In genomic region chr2:6334011-6334410, GRCm38 (mm10) we compare ENCODE assay signal across 25 mouse cellular contexts. TPM values are rescaled to one million over a fixed set of nuclear protein-coding genes. Genes with fewer than 3 reads are reported as not detected.
DNase-seq lines count a peak whose midpoint lies in the region; ATAC-seq and TF ChIP-seq lines count a peak whose summit lies in the region.
"Had no signal": no experiment of that assay in that cellular context is flagged by ENCODE, and none has a peak within 500 bp of the region (broad histone marks: within the 10 kb centered on the region; RNA-seq: fewer than 3 reads in every experiment).

No protein-coding gene starts in this region.

- H3K27me3 ChIP-seq in kidney, postnatal 0 days (ENCODE audit: insufficient read depth, low read length) = no peaks in the 10 kb centered on the region
- no peaks in the 10 kb centered on the region for H3K27me3 ChIP-seq in kidney, embryonic 15.5 days
- no peaks in the 10 kb centered on the region for H3K27me3 ChIP-seq in lung, postnatal 0 days (replicated peaks; ENCODE audit: insufficient read depth, low read length)
- H3K27me3 ChIP-seq: heart, embryonic 12.5 days; neural tube, embryonic 13.5 days had no signal

- no peak for TF ChIP-seq CTCF in kidney, postnatal 0 days (IDR thresholded peaks at IDR 0.05; ENCODE audit: low read depth)
- no peak for TF ChIP-seq CTCF in lung, postnatal 0 days (IDR thresholded peaks at IDR 0.05)

- 0 out of 2 replicates have a peak, but pooled peaks have one; percentile 52 for ATAC-seq in kidney, postnatal 0 days (replicated peaks; ENCODE audit: low FRiP score, low read depth)
- no peak for ATAC-seq in kidney, embryonic 15.5 days (replicated peaks; ENCODE audit: low FRiP score)
- ATAC-seq in lung, postnatal 0 days = no peak
- ATAC-seq: CD4-positive, CD25-positive, alpha-beta regulatory T cell, adult 4 months; forebrain, embryonic 16.5 days; hindbrain, postnatal 0 days had no signal

- TF ChIP-seq EP300 in lung, postnatal 0 days (IDR thresholded peaks at IDR 0.05) = no peak

- no peak overlapping the region for H3K4me3 ChIP-seq in kidney, postnatal 0 days (replicated peaks; ENCODE audit: low read depth, low read length)
- H3K4me3 ChIP-seq in kidney, embryonic 15.5 days (replicated peaks) = no peak overlapping the region
- H3K4me3 ChIP-seq in lung, postnatal 0 days (ENCODE audit: low read depth, low read length) = no peak overlapping the region
- H3K4me3 ChIP-seq: embryonic facial prominence, embryonic 10.5 days; forebrain, embryonic 10.5 days; heart, embryonic 12.5 days; left cerebral cortex, adult 2 months; neural tube, embryonic 13.5 days had no signal

- no peak overlapping the region for H3K4me2 ChIP-seq in kidney, postnatal 0 days (ENCODE audit: low read length)
- H3K4me2 ChIP-seq in kidney, embryonic 15.5 days = no peak overlapping the region
- no peak overlapping the region for H3K4me2 ChIP-seq in lung, postnatal 0 days (replicated peaks; ENCODE audit: low read depth, low read length)
- H3K4me2 ChIP-seq: heart, embryonic 12.5 days; lung, embryonic 14.5 days; neural tube, embryonic 13.5 days had no signal

- 81% methylated on average over 6 of the region's 6 CpGs for WGBS in kidney, postnatal 0 days
- 75% methylated on average over 6 of the region's 6 CpGs for WGBS in kidney, embryonic 15.5 days
- 84% methylated on average over 6 of the region's 6 CpGs for WGBS in lung, postnatal 0 days

- no peak overlapping the region for H3K9ac ChIP-seq in kidney, postnatal 0 days (ENCODE audit: low read depth, low read length)
- H3K9ac ChIP-seq in kidney, embryonic 15.5 days = no peak overlapping the region
- H3K9ac ChIP-seq in lung, postnatal 0 days (replicated peaks; ENCODE audit: low read depth) = no peak overlapping the region
- H3K9ac ChIP-seq: heart, embryonic 12.5 days; lung, embryonic 14.5 days; neural tube, embryonic 13.5 days had no signal

- 0 out of 2 replicates have a peak, but pooled peaks cover 2% of the 10 kb centered on the region for H3K36me3 ChIP-seq in kidney, postnatal 0 days (ENCODE audit: insufficient read depth, low read length)
- peaks cover 3% of the 10 kb centered on the region; the same call in 1 of the 2 replicates for H3K36me3 ChIP-seq in kidney, embryonic 15.5 days
- H3K36me3 ChIP-seq in lung, postnatal 0 days (ENCODE audit: insufficient read depth, low read length) = no peaks in the 10 kb centered on the region
- H3K36me3 ChIP-seq: heart, embryonic 12.5 days; neural tube, embryonic 13.5 days had no signal

- H3K4me1 ChIP-seq in kidney, postnatal 0 days (replicated peaks; ENCODE audit: insufficient read depth, low read length) = peaks cover 15% of the 10 kb centered on the region
- H3K4me1 ChIP-seq in kidney, embryonic 15.5 days = peaks cover 53% of the 10 kb centered on the region
- H3K4me1 ChIP-seq in lung, postnatal 0 days (ENCODE audit: insufficient read depth, low read depth, low read length) = peaks cover 21% of the 10 kb centered on the region

- DNase-seq in adrenal gland, adult 8-10 months = peak; percentile 30
- DNase-seq in adrenal gland, adult 18-20 months (ENCODE audit: low spot score in 2 of 2) = no peak
- no peak for DNase-seq in kidney, postnatal 0 days (ENCODE audit: low spot score)
- DNase-seq in lung, postnatal 0 days (ENCODE audit: low spot score) = no peak
- DNase-seq in lung, postnatal 10 days = no peak
- no peak for DNase-seq in T-cell, adult 2 months (ENCODE audit: low spot score)
- DNase-seq: cerebellum, adult 11-12 months; cerebellum, postnatal 10 days; gastrocnemius, postnatal 25 days; heart, adult 18-20 months; lung, embryonic 14.5 days; lung, postnatal 4 days; midbrain, embryonic 14.5 days; retina, postnatal 1 day; right cerebral cortex, postnatal 25 days; spleen, adult 18-20 months had no signal

- H3K9me3 ChIP-seq in kidney, postnatal 0 days (replicated peaks; ENCODE audit: low read length) = no peaks in the 10 kb centered on the region
- no peaks in the 10 kb centered on the region for H3K9me3 ChIP-seq in kidney, embryonic 15.5 days (replicated peaks)
- H3K9me3 ChIP-seq in lung, postnatal 0 days (ENCODE audit: low read length) = no peaks in the 10 kb centered on the region
- H3K9me3 ChIP-seq: embryonic facial prominence, embryonic 10.5 days; forebrain, embryonic 10.5 days; heart, embryonic 12.5 days; neural tube, embryonic 13.5 days had no signal

- H3K27ac ChIP-seq in kidney, postnatal 0 days = no peak overlapping the region
- H3K27ac ChIP-seq in kidney, embryonic 15.5 days = no peak overlapping the region
- peak overlapping the region; percentile 2; the same call in 1 of the 2 replicates for H3K27ac ChIP-seq in lung, postnatal 0 days (ENCODE audit: low read length)
- H3K27ac ChIP-seq: embryonic facial prominence, embryonic 10.5 days; forebrain, embryonic 10.5 days; hindbrain, postnatal 0 days; left cerebral cortex, adult 2 months; neural tube, embryonic 13.5 days had no signal

RNA-seq across cellular contexts. Expression of gene Usp6nl, which starts 11.5 kb away (rescaled TPM):
- 10 to 100 TPM; 31.7 to 41.4 (median 35.1) TPM for total RNA-seq in adrenal gland, adult 8-10 months (2022)
- 10 to 100 TPM; 20.0 to 41.5 TPM for total RNA-seq in adrenal gland, adult 18-20 months (2021)
- 8.8 and 9.8 TPM in 2 replicates for polyA plus RNA-seq in kidney, postnatal 0 days (2015; fragmentation: Nextera tagmentation; extraction: Ambion mirVana)
- polyA plus RNA-seq in kidney, embryonic 15.5 days (2015; fragmentation: Nextera tagmentation; extraction: Ambion mirVana) = 9.4 TPM in 2 replicates
- 9.5 and 11.0 TPM in 2 replicates for polyA plus RNA-seq in lung, postnatal 0 days (2015; fragmentation: Nextera tagmentation; extraction: Ambion mirVana)
